Mouse (Mus musculus) embryonic facial prominence, embryonic 14.5 days (tissue): Measurements from ENCODE around the gene Krit1. TPM values are rescaled to one million over a fixed set of nuclear protein-coding genes. Genes with fewer than 3 reads are reported as not detected.
A peak's percentile ranks its signal among the peaks of the same experiment; 100 is the strongest.
"Not testable (repeated sequence)": the region's sequence is repeated elsewhere in the genome, so short reads cannot be mapped to it uniquely, and the experiment has no call there.

Experiments
- ATAC-seq: fragments of 200-750 bp; cut with Nextera tagmentation; 2 replicates; pipeline ENCODE4 v1.8.0; 2017; ENCODE audit warnings: low read depth, moderate number of reproducible peaks, moderate TSS enrichment
- DNase-seq: peaks from one replicate; pipeline ENCODE4 v3.0.0-alpha.2; 2015; ENCODE audit warnings: low spot score
- H3K27ac ChIP-seq: fragments of 300-500 bp; sonication (generic); replicated peaks from 2 replicates; pipeline ENCODE4 v1.5.1; 2014; ENCODE audit warnings: low read depth, mild to moderate bottlenecking, low read length, moderate library complexity
- H3K27me3 ChIP-seq: fragments of 300-500 bp; sonication (generic); replicated peaks from 2 replicates; pipeline ENCODE4 v1.6.1; 2014; ENCODE audit warnings: low read length; ENCODE audit not compliant: control insufficient read depth, insufficient read depth
- H3K36me3 ChIP-seq: fragments of 300-500 bp; sonication (generic); 2 replicates; pipeline ENCODE4 v1.6.1; 2014; ENCODE audit warnings: low read length, mixed read lengths; ENCODE audit not compliant: control insufficient read depth, insufficient read depth
- H3K4me1 ChIP-seq: fragments of 300-500 bp; sonication (generic); 2 replicates; pipeline ENCODE4 v1.6.1; 2014; ENCODE audit warnings: antibody characterized with exemption, low read length; ENCODE audit not compliant: control insufficient read depth, insufficient read depth
- H3K4me2 ChIP-seq: fragments of 300-500 bp; sonication (generic); 2 replicates; pipeline ENCODE4 v1.6.1; 2014; ENCODE audit warnings: low read depth, mild to moderate bottlenecking, low read length, moderate library complexity, mixed read lengths
- H3K4me3 ChIP-seq: fragments of 300-500 bp; sonication (generic); 2 replicates; pipeline ENCODE4 v1.5.1; 2014; ENCODE audit warnings: low read depth, mild to moderate bottlenecking, low read length
- H3K9ac ChIP-seq: fragments of 300-500 bp; sonication (generic); 2 replicates; pipeline ENCODE4 v1.6.1; 2014; ENCODE audit warnings: low read depth, mild to moderate bottlenecking, low read length, moderate library complexity, mixed read lengths
- H3K9me3 ChIP-seq: fragments of 300-500 bp; sonication (generic); 2 replicates; pipeline ENCODE4 v1.6.1; 2016; ENCODE audit warnings: low read length; ENCODE audit not compliant: control insufficient read depth
- WGBS: fragments of 180-500 bp; shearing (Covaris S2); extraction: QIAGEN DNeasy Blood & Tissue Kit; methylation state at CpG from one replicate; pipeline ENCODE4 v1.1.7; 2014; 5-methylcytosine and 5-hydroxymethylcytosine counted together
- polyA plus RNA-seq: library from polyadenylated mRNA; unstranded; fragments of >200 nt; fragmentation: Nextera tagmentation; extraction: Ambion mirVana; gene quantifications from 2 replicates; pipeline ENCODE4 v1.2.1, GENCODE M21; 2014

The Krit1 gene
- polyA plus RNA-seq, 1 experiment from 2014 or later, result 34.4 TPM

DNA sequence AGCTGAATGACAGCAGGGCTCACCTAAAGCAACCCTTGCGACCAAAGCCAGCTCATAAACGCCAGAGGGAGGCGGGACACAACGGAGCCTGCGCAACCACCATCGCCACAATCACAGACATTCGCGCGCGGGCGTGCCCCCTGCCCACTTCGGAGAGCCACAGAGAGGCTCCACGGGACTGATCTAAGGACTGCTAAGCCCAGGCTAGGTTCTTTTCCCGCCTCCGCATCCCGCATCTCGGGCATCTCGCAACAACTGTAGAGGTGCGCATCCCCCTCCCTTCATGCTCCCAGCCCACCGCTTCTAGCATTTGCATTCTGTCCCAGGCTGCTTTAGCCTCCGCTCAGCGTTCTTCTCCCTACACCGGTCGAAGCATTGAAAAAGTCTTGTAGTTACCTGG, 42.0 kb downstream of the Krit1 start, which contains the start of gene Lrrd1:
Gene Lrrd1 (plus strand): TSS at position 148 of the 400 bp plus-strand sequence.
- H3K4me3 ChIP-seq, result peak within 1 kb of the TSS; percentile 37
- peak within 1 kb of the TSS; percentile 71 for H3K4me2 ChIP-seq
- ATAC-seq (no peak; the same call in 1 of the 2 replicates), DNase-seq (peak; percentile 2)
- H3K36me3 ChIP-seq, result peaks cover 14% of the 10 kb centered on the region
- H3K27me3 ChIP-seq, result no peaks in the 10 kb centered on the region
- 10% methylated on average over 17 of the region's 24 CpGs for WGBS
- no peaks in the 10 kb centered on the region for H3K9me3 ChIP-seq
- H3K27ac ChIP-seq, result no peak within 1 kb of the TSS
- peak within 1 kb of the TSS; percentile 49; the same call in 1 of the 2 replicates for H3K9ac ChIP-seq
- no peaks in the 10 kb centered on the region for H3K4me1 ChIP-seq

DNA sequence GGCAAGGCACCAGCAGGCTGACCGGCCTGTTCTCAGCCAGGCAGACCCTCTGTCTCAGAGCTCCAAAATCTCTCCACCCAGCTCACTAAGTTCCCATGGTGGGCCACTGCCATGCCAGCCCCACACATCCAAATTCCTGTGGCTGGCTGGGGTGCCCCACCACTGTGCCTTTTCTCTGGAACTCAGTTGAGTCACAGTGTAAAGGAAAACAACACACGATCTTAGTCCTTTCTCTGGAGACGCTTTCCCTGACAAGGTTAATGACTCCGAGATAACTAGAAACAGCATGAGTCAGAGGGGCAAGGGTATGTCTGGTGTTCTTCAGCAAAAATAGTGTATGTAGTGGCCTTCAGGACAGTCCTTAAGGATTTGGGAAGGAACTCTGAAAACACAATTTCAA, 67.2 kb downstream of the Krit1 start:
- ATAC-seq (no peak), DNase-seq (no peak)
- H3K9ac ChIP-seq, result no peak overlapping the region
- H3K27ac ChIP-seq, result no peak overlapping the region
- H3K4me3 ChIP-seq, result no peak overlapping the region
- no peaks in the 10 kb centered on the region for H3K27me3 ChIP-seq
- 56% methylated on average over 4 of the region's 4 CpGs for WGBS
- H3K36me3 ChIP-seq, result no peaks in the 10 kb centered on the region
- H3K4me2 ChIP-seq, result no peak overlapping the region
- H3K4me1 ChIP-seq, result no peaks in the 10 kb centered on the region
- no peaks in the 10 kb centered on the region for H3K9me3 ChIP-seq

DNA sequence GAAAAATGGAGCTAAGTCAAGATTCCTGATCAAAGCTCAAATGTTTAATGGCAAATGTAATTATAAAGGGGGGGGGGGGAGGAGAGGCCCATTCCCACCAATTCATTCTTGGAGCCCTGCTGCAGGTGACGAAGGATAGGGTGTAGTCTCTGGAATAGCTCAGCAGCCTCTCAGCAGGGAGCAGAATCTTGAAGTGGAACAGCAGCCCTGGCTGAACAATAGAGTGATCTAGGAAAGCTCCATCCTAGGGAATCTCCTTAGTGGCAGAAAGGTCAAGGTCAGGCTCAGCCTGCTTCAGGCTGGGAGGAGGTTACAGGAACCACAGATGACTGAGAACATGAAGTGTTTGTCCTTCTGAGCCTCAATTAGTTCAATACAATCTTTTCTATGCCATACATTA, 69.4 kb downstream of the Krit1 start:
- WGBS, result 30% methylated on average over 1 of the region's 1 CpGs

DNA sequence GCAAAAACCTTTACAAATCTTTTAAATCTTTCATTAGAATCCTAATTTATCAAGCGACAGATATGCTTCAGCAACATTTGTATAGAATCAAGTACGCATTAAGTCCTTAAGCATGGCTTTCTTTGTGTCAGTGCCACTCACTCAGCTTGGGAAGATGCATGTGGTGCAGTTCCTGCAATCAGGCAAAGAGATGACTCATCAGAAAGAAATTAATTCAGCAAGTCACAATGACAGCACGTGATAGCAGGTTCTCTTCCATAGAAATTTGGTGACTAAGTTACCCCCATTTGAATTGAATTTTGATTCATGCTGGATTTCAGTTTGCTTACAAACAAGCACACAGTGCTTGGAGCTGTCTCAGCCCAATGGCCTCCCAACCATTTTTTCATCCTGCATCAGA, 70.5 kb downstream of the Krit1 start:
- Histone ChIP-seq H3K4me3 (no peak overlapping the region), H3K9me3 (no peaks in the 10 kb centered on the region), H3K9ac (no peak overlapping the region), H3K27ac (no peak overlapping the region), H3K4me1 (no peaks in the 10 kb centered on the region), H3K27me3 (no peaks in the 10 kb centered on the region), H3K4me2 (no peak overlapping the region), H3K36me3 (no peaks in the 10 kb centered on the region)
- no peak for DNase-seq
- ATAC-seq, result no peak
- 85% methylated on average over 3 of the region's 3 CpGs for WGBS

More for the DNA sequence above, 69.4 kb downstream of the Krit1 start:
- Histone ChIP-seq H3K36me3 (no peaks in the 10 kb centered on the region), H3K27me3 (no peaks in the 10 kb centered on the region), H3K9ac (no peak overlapping the region), H3K4me2 (no peak overlapping the region), H3K4me1 (no peaks in the 10 kb centered on the region), H3K27ac (no peak overlapping the region), H3K4me3 (no peak overlapping the region), H3K9me3 (no peaks in the 10 kb centered on the region)
- no peak for ATAC-seq
- DNase-seq, result no peak

DNA sequence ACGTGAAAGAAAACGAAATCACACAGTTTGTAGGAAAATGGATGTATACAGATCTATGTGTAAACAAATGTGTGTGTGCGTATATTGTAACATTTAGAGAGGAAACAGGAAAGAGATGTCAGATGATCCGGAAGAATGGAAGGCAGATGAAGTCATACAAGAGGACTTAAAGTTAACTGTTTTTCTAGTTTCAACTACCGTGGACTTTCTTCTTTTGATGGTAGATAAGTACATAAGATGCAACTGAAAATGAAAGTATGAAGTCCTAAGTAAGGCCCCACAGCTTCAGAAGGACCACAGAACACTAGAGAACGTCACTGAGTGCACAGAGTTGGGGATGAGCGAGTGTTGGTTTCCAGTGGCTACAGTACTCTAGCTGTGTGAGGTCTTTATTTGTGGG, 83.9 kb downstream of the Krit1 start:
- not testable (repeated sequence) for H3K9me3 ChIP-seq, H3K27ac ChIP-seq, ATAC-seq, H3K9ac ChIP-seq, DNase-seq, H3K27me3 ChIP-seq, H3K4me1 ChIP-seq, H3K36me3 ChIP-seq, H3K4me3 ChIP-seq, H3K4me2 ChIP-seq
- 78% methylated on average over 7 of the region's 7 CpGs for WGBS

DNA sequence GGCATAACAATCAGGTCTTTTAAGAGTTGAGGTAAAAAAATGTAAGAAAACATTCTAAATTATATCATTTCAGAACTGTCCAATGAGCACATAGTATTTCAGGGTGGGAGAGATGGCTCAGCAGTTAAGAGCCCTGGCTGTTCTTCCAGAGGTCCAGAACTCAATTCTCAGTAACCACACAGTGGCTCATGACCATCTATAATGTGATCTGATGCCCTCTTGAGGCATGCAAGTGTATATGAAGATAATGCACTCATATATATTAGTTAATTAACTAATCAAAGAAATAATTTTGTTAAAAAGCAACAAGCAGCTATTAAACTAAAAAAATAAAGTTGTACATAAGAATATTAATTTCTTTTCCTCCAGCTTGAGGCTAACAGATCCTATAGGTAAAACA, 86.2 kb downstream of the Krit1 start:
- Histone ChIP-seq H3K9me3 (no peaks in the 10 kb centered on the region), H3K36me3 (no peaks in the 10 kb centered on the region), H3K27ac (no peak overlapping the region), H3K27me3 (no peaks in the 10 kb centered on the region), H3K9ac (no peak overlapping the region), H3K4me2 (no peak overlapping the region), H3K4me1 (0 out of 2 replicates have a peak, but pooled peaks cover 4% of the 10 kb centered on the region), H3K4me3 (no peak overlapping the region)
- DNase-seq (no peak), ATAC-seq (no peak)

DNA sequence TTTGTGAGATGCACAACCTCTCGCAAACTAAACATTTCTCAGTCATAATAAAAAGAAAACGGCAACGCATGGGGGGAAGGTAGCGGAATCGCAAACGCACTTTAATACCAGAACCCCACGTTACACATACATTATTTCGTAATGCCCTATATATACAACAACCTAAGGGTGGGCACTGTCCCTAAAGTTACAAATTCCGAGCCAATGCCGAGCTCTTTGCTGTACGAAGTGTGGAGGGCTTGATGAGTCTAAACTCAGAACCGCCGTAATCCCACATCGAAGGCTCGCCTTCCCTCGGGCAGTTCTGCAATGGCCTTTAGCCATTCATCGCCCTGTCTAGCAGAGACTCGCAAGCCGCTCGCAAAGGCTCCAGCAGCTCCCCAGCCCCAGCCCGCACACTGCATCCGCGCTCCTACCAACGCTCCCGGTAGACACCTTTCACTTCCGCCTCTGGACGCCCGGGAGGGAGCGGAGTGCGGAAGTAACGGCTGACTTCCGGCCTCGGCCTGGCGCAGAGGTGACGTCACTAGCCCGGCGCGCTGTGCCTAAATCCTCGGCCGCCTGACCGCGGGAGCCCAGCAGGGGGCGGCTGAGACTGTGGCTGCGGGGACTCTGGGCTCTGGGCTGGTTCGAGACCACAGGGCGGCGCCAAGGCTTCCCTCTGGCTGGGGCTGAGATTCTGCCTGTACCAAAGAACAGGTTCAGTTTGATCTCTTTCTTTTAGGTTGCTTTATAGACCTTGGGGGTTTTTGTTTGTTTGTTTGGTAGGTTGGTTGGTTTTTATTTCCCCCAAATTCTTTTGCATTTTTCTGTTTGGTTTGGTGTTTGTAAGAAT, 90.7 kb downstream of the Krit1 start, which contains the start of gene Mterf1a:
Gene Mterf1a (minus strand): TSS at position 475 of the 835 bp plus-strand sequence.
- H3K9me3 ChIP-seq, H3K27me3 ChIP-seq, H3K36me3 ChIP-seq, H3K4me1 ChIP-seq, H3K27ac ChIP-seq, DNase-seq: not testable (repeated sequence)
- 0% methylated on average over 3 of the region's 47 CpGs for WGBS
- Histone ChIP-seq H3K9ac (peak within 1 kb of the TSS; percentile 62), H3K4me2 (peak within 1 kb of the TSS; percentile 75), H3K4me3 (peak within 1 kb of the TSS; percentile 41)
- peak; percentile 99 for ATAC-seq

DNA sequence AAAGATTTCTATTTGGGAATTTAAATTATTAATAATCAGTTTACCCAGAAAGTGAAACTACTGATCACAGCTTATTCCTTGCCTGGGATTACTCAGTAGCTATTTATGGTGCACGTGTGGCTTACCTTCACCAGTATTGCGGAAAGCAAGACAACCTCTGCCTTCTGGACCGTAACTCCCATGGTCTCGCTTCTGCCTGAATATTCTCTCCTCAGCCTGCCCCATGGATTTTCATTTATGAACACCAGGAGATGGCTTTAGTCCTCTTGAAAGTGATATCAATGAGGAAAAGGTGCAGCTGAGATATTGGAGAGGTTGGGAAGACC, 91.3 kb downstream of the Krit1 start:
- H3K36me3 ChIP-seq, H3K27ac ChIP-seq, H3K4me1 ChIP-seq, H3K27me3 ChIP-seq, ATAC-seq, H3K9me3 ChIP-seq, H3K9ac ChIP-seq, DNase-seq, H3K4me2 ChIP-seq: not testable (repeated sequence)
- WGBS, result 96% methylated on average over 4 of the region's 4 CpGs
- peak overlapping the region; percentile 18 for H3K4me3 ChIP-seq
